Mouse (Mus musculus): ENCODE data around the gene Hsf2.
"Not testable (repeated sequence)": the region's sequence is repeated elsewhere in the genome, so short reads cannot be mapped to it uniquely, and the experiment has no call there.

The Hsf2 gene

DNA sequence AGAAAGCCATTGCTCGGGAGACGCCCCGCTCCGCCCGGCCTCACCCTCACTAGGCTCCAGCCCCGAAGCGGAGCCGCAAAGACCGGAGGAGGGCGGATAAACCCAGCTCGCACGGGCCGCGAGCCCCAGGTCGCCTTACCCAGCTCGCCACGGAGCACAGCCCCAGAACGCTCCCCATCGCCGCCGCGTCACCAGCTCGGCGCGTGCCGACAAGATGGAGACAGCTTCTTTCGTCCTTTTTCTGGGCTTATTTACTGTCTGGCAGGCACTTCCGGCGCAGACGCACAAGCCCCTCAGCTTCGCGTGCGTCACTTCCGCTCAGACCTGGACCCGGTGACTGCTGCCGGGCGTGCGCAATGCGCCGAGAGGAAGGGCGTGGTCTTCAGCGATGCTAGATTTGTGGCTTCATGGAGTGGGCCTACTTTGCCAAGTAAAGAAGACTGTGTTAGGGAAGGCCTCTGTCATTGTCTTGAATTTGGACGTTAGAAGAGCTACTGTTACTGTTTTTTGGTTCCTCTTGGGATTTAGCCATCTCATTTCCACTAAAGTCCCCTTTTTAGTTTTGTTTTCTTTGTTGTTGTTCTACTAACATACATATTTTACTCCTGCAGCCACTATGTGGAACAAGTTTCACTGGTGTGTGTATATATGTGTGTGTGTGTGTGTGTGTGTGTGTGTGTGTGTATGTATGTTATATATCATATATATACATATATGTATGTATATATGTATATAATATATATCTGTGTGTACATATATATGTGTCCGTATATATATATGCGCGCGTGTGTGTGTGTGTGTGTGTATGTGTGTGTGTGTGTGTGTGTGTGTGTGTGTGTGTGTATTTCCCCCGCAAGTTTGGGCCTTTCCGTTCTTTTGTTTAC is 46.3 kb downstream of the Hsf2 start, which contains the start of gene Serinc1:
Serinc1 (minus strand) TSS at position 313 of the 884 bp plus-strand sequence.
- DNase-seq, result peak; percentile 94

DNA sequence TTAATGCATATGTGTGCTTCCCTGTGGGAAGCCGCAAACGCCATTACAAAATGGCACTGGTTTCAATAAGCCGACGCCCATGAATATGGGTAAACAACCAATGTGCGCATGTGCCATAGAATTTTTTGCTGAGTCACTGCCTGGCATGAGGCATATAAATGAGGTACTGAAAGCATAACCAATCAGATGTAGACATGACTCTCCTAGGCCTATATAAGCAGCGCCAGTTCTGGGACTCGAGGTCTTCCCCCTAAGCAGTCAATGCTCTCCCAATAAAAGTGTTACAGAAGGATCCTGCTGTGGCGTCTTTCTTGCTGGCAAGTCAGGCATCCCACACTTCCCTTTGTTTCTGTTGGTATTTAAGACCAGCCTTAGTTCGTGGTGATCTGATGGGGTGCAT is 57.7 kb downstream of the Hsf2 start:
- not testable (repeated sequence) for DNase-seq

DNA sequence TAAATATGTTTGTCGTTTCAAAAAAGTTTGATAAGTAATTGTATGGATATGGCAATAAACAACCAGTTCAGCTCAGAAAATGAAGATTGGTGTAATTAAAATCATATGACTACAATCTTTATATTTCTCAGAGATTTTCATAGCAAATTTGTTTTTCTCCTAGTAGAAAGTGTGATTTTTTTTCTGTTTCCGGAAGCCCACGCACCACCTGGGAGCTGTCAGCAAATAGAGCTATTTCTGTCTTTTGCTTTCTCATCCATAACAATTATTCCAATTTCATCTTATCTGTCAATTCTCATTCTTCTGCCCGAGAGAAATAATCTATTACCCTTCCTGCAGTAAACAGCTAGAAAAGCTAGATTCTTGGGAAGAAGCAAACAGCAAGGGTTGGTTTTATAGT is 63.4 kb downstream of the Hsf2 start:
- no peak for DNase-seq

DNA sequence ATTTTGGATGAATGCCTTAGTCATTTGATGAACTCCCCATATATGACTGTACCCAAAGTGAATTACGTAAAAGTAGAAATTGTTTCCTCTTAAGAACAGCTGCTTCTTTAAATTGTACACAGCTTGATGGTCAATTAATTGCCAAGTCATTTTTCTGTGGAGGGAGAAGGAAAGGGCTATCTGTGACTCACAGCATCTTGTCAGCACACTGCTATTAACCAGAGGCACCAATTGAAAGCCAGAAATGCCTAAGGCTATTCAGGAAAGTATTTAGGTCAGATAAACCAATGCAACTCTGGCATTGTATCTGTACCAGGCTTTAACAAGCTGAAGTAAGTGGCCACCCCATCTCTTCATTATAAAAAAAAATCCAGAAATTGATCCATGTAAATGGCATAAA is 67.5 kb downstream of the Hsf2 start:
- DNase-seq, result no peak

DNA sequence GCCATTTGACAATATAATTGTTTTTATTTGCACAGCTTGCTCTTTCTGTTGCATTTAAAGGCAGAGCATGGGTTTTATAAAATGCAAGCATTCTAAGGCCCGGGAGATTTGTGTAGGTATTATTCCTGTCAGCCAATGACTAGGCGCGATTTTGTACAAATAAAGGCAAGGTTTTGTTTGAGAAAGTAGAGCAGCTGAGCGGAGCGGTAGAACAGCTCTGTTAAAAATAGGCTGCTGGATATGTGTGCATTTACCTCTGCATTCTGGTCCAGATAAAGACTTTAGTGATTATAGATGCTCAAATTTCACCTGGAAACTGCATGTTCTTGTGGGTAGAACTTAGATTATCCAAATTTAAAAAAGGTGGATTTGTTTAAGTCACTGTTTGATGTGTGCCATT is 71.4 kb downstream of the Hsf2 start:
- no peak for DNase-seq

Data from kidney, adult 11 months (tissue).